Mouse (Mus musculus): ENCODE measurements around the gene Mad2l1bp.

Gene Mad2l1bp

DNA sequence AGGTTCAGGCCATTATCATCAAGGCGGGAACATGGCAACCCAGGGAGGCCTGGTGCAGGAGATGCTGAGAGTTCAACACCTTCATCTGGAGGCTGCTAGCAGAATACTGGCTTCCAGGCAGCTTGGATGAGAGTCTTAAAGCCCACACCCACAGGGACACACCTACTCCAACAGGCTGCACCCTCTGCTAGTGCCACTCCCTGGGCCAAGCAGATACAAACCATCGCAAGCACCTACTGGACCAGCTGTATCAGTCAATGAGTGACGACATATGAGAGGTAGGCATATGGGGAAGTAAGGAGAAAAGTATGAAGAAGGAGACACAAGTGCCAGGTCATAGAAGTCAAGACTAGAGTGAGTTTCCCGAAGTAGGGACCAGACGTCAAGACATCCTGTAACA, 3.3 kb upstream of the Mad2l1bp start:
- no peak for DNase-seq (ENCODE audit: low spot score)

DNA sequence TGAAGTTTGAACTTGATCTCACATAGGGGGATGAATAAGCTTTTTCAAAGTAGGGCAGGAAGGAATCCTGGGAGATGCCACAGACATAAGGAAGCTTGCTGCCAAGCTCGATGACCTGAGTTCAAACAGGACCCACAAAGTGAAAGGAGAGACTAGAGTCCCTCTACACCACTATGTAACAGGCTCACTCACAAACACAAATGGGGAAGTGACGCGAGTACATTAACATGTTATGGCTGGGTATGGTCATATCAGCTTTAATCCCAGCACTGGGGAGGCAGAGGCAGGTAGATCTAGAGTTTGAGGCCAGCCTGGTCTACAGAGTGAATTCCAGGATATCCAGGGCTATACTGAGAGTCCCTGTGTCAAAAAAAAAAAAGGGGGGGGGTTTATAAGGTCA, 983 bp upstream of the Mad2l1bp start:
- no peak for DNase-seq (ENCODE audit: low spot score)

DNA sequence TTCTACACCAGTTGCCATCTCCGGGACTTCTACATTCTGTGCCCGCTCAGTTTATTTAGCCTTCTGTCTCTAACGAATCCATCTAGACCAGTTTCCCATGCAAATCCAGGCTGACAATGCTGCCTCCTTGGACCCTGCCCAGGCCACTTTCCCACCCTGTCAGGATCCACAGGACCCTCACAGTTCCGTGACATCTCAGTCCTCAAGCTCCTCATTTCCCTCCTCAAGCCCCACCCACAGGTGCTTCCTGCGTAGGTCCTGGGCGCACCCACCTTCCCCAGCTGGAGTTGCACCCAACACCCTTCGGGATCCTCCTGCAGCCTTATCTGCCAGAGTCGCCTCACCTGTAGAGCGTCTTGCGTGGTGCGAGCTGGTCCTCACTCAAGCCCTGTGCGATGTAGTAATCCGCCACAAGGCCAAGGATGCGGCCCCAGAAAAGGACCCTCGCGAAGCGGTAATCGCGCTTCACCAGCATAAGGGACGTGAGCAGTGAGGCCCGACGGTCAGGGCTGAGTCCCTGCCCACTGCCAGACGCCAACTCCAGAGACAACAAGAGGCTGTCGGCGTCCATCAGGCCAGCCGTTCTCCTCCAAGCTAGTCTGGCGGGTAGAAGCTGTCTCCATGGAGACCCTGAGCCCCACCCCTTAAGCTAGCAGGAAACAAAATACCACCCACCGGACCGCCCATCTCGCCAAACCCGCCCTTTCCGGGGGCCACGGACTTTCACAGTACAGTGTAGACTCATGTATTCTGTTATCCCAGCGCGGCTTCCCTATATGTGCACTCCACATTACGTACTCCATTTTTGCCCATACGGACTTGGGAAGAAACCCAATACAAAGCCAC, 9.6 kb downstream of the Mad2l1bp start, which contains the start of gene Rsph9:
Rsph9 (minus strand) TSS at position 639 of the 846 bp plus-strand sequence.
- DNase-seq (ENCODE audit: low spot score) = no peak

DNA sequence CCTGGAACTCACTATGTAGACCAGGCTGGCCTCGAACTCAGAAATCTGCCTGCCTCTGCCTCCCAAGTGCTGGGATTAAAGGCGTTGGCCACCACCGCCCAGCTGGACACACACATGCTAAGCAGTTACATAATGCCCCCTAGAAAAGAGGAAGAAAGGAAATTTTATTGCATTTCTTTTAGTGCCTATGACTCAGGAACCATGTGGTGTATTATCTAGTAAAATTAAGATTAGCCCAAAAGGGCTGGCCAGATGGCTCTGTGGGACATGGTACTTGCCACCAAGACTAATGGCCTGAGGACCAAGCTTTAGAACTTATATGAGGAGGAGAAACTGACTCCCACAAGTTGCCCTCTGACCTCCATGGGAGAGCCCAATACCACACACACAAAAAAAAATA, 13.5 kb downstream of the Mad2l1bp start:
- DNase-seq (ENCODE audit: low spot score) = no peak

DNA sequence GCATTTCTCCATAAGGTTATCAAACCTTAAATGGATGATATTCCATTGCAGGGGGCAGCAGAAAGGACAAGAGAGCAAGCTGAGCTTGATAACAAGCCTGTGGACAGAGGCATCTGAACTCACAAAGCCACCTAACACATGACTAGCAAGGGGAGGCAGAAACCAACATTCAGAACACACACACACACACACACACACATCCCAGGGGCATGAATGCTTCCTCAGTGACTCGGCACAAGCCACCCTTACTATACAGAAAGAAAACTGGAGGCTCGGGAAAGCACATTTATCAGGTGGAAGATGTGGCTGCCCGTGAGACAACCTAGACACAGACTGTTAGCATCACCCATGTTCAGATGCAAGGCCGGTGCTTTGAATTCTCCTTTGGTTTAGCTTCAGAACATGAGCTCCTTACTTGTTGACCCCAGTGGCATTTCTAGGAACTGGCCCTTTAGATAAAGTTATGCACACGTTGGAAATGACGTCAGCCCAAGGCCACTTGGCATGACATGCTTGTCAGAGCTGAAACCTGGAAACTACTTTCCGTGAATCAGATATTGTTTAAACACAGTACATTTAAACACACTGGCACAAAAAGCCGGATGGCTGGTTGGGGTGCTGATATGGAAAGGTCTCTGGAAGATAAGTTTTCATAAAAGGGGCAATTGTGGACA, 14.7 kb downstream of the Mad2l1bp start:
- DNase-seq (ENCODE audit: low spot score) = no peak

DNA sequence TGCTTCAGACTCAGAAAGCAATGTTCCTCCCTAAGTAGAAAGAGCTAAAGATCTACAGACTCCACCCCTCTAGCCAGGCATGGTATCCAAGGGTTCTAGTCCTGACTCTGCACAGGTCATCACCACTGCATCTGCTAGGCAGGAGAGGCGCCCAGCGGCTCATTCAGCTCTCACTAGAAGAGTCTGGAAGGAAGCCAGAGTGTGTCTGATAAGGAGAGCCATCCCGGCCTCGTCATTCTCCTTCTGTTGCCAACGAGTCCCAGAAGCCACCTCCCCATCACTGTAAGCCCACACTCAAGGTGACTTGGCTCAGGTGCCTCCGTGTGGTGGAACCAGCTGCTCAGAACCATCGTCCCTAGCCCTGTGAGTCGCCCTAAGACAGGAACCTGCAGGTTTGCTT, 20.5 kb downstream of the Mad2l1bp start:
- no peak for DNase-seq (ENCODE audit: low spot score)

DNA sequence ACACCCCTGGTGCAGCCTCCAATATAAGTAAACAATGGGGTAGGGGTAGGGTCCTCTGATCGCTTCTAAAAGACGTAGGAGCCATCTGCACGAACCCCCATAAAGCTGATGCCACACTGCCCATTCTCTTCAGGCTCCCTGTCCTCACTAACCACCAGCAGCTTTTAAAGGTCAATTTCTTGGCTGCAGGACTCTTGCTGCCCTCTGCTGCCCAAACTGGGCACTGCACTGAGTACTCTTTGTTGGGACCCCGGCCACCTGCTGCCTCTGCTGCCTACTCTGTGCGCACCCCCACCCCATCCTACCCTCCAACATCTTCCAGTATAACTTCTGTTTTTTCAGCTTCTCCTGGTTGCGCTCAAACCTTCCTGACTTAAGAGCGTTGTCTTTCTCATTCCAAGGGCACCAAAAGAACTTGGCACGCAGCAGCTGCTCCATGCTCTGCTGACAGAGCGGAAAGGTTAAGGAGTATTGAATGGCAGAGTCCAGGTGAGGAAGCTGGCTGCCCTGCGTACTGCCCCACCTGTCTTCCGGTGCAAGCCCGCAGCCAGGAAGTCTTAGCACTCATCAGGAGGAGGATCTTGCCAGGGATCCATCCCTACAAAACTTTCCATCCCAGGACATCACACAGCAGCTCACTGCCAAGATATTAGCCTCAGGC, 21.2 kb downstream of the Mad2l1bp start:
- DNase-seq (ENCODE audit: low spot score) = peak; percentile 83

DNA sequence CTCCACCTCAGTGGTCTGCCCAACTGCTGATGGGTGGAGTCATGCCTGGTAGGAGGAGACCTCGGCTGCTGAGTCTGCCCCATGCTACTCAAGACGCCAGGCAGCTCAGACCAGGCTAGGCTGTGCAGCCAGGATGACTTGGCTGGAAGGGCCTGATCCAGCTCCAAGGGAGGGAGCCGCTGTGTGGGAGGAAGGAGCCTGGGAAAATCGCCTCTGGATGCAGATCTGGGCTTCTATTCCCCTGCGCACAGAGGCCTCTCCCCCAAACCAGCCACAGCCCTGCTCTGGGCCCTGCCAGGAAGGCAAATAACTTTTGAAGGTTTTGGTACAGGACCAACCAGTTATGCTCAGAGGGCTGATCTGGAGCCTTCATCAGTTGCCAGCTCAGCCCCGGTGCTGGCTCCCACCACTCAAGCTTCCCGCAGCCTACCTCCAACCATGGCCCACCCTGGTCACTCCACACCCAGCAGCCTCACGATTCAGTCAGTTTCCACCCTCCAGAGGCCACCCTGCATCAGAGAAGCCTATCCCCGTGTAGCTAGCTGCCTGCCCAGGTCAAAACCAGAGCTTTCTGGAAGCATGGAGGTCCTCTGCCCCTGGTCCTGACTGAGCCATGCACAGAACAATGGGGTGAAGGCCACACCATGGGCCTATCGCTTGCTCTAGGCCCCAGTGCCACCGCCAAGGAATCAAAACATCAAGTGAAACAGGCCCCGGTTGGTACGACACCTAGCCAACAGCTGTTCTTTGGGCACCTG, 23.4 kb downstream of the Mad2l1bp start:
- peak; percentile 93 for DNase-seq (ENCODE audit: low spot score)

DNA sequence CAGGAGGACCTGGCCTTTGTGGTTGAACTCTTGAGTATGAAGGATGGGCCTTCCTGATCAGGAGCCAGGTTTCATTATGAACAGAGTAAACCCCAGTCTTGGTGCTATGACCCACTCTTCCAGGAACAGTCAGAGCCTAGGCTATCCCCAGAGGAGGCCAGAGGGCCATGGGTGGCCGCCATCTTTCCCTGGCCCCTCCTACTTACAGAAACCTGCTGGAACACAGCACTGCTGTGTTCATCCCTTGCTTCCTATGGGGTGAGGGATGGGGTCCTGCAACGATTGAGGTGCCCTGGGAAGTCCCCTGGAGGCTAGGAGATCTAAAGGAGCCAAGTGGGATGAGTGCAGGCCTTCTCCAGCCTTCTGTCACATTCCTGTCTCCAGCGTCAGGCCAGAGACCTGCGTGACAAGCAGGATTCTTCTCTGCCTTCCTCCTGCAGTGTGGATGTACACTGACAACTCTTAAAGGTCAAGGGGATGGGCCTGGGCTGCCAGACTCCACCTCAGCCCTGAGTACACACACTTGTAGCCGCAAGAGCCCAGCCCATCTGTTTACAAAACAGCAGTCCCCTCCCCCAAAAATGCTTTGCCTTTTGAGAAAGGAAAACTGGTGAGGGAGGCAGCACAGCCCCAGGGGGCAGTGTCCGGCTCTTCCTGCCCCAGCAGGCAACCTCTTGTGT, 25.4 kb downstream of the Mad2l1bp start:
- DNase-seq (ENCODE audit: low spot score) = peak; percentile 49

DNA sequence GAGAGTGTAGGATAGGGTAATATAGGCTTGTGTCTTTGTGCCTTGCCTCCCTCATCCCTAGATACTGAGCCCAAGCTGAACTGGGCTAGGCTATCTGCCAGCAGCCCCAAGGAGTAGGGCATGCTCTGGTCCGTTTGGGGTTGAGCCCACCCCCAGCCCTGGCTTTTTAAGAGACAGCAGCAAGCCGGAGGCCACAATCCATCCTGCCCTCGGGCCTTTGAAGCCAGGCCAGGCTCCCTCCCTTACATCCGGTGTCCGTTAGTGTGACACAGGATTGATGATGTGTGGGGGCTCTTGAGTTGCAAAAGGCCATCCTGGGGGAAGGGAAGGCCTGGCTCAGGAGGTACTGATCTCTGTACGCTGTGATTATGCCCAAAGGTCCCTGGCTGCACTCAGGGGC, 26.7 kb downstream of the Mad2l1bp start:
- no peak for DNase-seq (ENCODE audit: low spot score)

DNA sequence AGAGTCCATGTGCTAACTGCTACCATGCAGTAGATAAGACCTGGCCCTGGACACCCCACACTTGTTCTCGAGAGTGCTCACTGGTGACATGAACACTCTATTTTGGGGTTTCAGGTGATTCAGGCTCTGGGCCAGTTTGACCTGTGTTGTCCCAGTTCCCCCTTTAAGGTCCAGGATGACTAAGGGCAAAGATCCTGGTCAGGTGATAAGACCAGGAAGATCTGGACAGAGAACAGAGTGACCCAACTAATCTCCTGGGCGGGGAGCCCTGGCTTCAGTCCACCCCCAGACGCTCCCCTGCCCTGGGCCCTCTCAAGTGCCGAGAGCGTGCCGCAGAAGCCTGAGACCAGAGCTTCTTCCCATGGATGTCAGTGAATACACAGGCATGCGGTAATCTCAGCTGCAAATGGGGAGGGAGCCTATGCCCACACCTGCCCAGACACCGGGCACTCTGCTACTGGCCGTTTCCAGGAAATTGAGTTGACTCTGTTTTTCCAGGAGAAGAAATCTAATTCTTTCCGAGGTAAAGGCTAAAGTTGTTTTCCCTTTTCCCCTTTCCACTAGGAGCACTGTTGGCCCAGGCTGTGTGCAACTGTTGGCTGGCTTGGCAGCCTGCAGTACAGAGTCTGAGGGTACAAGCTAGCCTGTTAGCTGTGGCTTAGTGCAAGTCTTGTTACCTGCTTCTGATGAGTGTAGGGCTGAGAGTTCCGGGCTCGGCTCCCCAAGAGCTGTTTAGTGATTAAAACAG, 29.2 kb downstream of the Mad2l1bp start:
- DNase-seq (ENCODE audit: low spot score) = peak; percentile 80

DNA sequence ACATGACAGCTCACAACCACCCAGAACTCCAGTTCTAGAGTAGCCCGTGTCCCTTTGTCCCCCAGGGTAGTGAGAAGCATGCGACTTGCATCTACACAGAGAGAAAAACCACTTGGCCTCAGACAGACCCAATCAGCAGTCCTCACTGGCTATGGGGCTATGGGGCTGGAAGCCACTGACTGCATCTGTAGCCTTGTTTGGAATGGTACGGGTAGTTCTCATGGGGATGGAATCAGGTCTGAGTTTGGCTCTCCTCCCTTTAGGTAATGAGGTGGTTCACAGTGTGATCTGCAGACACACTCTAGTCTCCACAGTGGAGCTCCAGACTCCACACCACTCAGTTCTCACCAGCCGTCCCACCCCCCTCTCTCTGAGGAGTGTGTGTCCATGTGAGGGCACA, 30.1 kb downstream of the Mad2l1bp start:
- no peak for DNase-seq (ENCODE audit: low spot score)

DNA sequence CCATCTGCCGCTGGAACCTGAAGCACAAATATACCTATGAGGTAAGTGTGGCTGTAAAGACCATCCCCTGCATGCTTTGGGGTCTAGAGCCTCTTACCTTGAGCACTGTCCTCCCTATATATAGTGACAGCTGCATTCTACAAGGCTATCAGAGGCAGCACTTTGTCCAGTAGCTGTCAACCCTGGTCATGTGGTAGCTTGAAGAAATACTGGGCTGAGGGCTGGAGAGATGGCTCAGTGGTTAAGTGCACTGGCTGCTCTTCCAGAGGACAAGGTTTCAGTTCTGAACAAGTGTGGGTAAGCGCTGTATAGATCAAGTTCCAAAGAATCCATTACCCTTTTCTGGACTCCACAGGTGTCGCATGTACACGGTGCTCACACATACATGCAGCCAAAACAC, 30.6 kb downstream of the Mad2l1bp start:
- DNase-seq (ENCODE audit: low spot score) = no peak

DNA sequence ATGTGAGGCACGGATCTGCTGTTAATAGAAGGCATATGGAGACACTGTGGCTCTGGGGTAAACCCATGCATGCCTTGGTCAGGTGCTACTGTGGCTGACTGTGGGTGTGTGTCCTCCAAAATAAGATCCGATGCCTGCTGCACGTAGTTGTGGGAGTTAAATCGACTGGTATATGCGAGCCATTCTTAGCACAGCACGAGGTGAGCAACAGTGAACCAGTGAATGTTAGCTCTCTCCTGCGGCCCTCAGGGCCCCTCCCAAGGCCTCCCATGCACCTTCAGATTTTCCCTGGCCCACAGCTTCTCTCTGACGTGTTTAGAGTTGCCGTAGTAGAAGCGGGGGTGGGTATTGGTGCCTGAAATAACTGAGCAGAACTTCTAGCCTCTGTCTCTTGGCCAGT, 33.7 kb downstream of the Mad2l1bp start:
- DNase-seq (ENCODE audit: low spot score) = no peak

DNA sequence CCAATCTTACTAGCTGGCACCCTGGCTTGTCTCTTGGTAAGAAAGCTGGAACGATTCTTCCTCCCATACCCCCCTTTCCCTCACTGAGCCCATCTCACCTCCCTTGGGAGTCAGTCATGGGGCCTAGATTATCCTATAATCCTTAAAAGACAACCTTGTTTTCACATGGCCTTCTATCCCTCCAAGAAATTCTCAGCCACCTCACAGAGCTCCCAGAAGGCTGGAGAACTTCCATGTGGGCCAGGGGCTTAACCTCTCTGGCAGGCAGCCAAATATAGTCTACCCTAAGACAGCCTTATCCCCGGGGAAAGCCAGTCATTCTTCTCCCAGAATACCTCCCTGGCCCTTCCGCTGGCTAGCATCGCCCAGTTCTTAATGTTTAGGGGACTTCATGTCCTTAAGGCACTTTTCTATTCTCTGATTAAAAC, 34.9 kb downstream of the Mad2l1bp start:
- DNase-seq (ENCODE audit: low spot score) = no peak

DNA sequence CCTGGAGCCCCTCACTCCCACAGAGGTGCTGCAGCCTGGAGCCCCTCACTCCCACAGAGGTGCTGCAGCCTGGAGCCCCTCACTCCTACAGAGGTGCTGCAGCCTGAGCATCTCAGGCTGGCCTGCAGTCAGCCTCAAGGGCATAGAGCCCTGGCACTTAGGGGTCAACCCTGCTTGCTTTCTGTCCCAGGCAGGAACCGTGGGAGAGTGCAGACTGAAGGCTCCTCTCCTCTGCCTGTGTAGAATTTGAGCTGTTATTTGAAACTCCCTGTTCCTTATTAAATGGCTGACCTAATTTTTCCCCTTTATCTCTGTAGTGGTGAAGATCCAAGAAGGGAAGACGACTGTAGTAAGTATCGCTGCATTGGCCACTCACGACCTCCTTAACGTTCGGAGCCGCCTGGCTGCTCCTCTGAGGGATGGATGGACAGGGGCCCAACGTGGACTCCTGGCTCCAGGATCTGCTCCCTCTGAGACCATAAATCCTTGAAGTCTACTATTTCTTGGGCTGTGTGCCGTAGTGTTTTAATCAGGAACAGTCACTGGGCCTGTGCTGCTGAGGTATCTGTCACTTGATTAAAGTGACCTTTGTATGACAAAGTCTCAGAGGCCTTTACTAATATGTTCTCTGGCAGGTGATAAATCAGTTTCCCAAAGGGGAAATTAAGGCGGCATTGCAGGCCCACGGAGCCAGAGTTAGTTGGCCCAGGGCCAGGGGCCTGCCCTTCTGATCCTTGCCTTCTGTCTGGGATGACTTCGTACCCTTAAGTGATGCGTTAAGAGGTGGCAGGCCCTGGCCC, 35.5 kb downstream of the Mad2l1bp start:
- DNase-seq (ENCODE audit: low spot score) = peak; percentile 28

DNA sequence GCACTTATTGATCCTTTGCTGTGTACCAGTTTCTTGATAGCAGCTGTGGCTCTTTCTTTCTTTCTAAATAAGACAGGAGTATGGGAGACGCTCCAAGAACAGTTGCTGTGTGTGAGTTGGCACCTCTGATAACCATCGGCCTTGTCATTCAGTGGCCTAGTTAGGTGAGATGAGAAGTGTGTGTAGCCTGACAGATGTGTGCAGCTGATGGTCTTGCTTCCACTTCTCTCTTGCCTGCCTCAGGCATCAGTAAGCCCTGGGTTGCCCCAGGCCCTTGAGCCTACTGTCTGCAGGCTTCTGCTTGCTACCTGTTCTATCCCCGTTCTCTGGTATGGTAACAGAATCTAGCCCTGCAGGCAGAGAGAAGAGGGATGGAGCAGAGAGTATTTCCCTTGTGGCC, 36.5 kb downstream of the Mad2l1bp start:
- no peak for DNase-seq (ENCODE audit: low spot score)

DNA sequence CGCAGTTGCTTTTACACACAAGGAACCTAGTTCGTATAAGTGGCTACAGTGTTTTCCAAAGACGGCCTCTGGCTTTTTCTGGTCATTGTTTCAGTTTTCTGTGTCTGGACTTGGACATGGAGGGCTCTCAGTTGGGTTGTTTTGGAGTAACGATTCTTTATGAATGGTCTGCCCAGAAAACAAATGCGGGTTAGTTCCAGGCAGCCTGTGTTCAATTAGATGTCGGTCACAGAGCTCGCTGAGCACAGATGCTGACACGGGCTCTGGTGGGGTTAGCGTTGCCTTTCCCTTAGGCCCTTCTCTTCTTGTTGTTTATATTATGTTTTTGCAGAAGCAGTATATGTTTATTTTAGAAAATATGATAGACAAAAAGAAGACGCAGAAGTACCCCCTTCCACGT, 37.2 kb downstream of the Mad2l1bp start:
- no peak for DNase-seq (ENCODE audit: low spot score)

DNA sequence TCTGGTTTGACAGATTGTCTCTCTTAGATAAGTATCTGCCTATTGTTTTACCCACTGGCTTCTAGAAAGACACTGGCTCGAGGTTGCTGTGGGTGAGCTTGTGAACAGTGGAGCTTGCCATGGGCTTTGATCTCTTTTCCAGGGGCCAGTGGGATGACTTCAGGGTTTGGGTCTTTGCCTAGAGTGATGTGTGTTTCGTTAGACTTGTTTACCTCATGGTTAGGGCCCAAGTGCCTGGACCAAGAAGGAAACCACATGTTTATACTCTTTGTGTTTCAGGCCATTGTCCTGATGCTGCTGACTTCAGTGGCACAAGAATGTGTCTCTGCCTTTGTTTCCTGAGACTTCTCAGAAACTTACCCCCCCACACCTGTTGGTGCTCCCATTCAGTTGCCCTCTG, 37.9 kb downstream of the Mad2l1bp start:
- DNase-seq (ENCODE audit: low spot score) = peak; percentile 57
